Mouse (Mus musculus) layer of hippocampus, postnatal 36 days (tissue): ENCODE measurements around the gene Glmn. TPM values are rescaled to one million over a fixed set of nuclear protein-coding genes. Genes with fewer than 3 reads are reported as not detected.
A peak's percentile ranks its signal among the peaks of the same experiment; 100 is the strongest.

Source experiments
- DNase-seq, 2 experiments: peaks; one replicate each; pipeline ENCODE4 v3.0.0; 2022
- total RNA-seq, 2 experiments: library from RNA; stranded (reverse); gene quantifications; 2 replicates each; pipeline ENCODE4 v1.2.3; 2021

The Glmn gene
- total RNA-seq: 10 to 100 TPM; 18.2 to 18.4 TPM

DNA sequence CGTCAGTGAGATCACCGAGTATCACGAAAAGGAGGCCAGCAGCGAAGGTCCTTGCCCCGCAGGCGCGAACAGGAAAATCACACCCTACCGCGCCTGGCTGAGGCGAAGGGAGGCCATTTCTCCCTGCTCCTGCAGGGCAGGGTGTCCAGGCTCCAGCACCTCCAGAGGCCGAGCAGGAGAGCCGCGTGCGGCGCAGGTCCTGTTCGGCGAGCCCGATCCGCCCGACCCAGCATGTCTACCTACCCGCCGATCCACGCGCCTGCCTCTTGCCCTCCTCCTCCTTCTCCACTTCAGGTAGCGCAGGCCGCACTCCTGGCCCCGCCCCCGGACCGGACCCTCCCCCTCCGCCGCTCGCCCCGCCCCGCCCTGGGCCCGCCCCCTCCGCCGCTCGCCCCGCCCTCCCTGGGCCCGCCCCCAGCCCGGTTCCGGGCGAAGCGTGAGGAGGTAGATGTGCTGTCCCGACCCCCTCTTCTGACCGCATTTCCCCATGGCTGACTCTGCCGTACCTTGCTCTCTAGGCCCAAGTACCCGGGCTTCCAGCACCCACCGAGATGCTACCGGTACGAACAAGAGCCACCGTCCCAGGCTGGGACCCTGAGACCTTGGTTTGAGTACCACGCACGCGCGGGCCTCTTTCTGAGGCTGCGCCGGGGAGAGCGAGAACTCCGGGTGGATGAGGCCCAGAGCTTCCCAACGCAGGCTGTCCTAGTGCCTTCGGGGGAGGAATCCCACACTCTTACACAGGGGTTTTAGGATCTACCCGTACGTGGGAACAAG lies at the start of gene Glmn, which contains the start of gene Rpap2:
Gene Glmn (minus strand): TSS at position 588 of the 777 bp plus-strand sequence.
Gene Rpap2 (plus strand): TSS at position 73 of the 777 bp plus-strand sequence.
- peak; percentile 81 to 84 for DNase-seq

DNA sequence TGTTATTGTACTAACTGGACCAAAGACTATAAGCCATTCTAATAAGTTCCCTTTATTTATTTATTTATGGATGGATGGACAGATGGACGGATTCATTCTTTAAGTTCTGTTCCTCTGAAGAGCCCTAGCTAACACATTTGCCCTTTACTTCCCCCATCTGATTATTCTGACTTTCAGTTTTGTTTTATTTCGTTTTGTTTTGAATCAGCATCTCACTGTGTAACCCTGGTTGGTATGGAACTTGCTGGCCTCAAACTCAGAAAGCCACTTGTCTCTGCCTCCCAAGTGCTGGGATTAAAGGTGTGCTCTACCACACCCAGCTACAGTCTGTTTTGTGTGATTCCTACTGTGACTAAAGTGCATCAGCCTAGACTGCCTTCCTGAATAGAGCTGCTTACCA lies 48.2 kb upstream of the Glmn start:
- DNase-seq: no peak

DNA sequence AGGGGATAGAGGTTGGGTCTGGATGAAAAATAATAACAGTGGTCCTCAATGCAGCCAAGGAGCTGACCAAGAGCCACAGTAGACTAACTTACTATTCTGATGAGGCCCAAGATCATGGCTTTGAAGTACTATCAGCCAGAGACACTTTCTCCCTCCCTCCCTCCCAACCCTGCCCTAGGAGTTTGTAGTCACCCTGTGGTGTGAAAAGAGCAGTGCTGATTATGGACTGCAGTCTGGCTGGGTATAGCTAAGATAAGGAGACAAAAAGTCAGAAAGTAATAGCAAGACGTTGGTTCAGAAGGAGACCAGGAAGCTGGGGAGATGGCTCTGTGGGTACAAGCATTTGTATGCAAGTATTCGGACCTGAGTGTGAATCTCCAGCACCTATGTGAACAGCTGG lies 46.9 kb upstream of the Glmn start:
- no peak for DNase-seq

DNA sequence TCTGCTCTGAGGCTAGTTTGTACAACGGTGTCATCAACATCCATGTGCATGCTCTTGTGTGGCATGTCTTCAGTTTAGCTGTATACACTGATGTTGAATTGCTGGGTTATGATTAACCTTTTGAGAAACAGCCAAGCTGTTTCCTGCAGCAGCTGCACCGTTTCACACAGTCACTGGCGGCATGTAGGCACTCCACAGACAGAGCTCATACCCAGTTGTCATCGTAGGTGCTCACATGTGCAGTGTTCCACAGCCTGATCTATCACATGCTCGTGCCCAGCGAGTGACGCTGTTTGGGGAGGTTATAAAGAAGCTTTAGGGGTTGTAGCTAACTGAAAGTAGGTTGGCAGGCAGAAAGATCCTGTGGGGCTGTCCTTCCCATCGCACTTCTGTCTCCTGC lies 40.7 kb upstream of the Glmn start:
- DNase-seq: no peak

DNA sequence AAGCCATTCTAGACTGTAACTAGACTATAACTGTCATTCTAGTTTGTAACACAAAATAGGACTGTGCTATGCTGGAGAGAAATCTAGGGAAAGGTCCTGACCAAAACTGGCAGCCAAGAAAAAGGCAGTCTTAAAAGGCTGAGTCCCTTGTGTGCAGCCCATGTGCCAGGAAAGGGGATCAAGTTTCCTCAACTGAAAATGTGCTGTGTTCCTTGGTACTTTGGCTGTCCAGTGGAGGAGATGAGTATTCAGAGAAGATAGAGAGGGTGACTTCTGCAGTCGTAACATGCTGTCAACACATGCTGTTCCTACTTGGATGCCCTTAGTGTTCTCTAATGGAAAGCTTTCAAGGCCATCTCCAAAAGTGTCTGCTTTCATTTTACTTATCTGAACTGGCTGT lies 39.4 kb upstream of the Glmn start:
- DNase-seq: no peak

DNA sequence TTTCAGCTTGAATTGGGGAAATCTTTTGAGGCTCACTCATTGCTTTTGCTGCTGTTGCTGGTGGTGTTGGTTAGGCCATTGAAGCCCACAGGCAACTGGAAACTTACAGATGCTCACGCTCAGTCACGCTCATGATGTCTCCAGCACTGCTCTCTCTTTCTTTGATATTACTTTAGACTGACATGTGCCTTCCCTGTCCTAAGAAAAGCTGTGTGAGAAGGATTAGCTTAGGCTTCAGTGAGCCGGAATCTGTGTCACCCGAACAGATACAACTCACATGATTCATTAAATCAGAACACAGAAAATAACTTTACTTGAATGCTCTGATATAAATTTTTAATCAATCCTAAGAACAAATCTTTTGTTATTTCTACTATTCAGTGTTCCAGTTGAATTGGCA lies 36.0 kb upstream of the Glmn start:
- no peak for DNase-seq

DNA sequence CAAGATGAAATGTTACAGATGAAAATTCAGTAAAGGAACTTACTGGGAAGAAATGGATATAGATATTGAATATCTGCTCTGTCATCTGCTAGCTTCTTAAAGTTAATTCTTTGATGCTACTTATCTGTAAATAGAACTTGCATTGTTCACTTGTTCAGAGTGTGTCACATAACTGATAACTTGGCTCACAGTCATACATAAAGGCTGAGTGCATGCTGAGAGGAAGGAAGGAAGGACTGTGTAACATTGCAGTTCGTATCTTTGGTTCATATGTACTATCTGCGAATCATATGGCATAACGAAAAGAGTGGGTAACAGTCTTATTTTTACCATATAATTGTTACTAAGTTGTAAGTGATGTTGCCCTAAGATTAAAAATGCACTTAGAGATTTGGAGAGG lies 23.6 kb upstream of the Glmn start:
- no peak for DNase-seq

DNA sequence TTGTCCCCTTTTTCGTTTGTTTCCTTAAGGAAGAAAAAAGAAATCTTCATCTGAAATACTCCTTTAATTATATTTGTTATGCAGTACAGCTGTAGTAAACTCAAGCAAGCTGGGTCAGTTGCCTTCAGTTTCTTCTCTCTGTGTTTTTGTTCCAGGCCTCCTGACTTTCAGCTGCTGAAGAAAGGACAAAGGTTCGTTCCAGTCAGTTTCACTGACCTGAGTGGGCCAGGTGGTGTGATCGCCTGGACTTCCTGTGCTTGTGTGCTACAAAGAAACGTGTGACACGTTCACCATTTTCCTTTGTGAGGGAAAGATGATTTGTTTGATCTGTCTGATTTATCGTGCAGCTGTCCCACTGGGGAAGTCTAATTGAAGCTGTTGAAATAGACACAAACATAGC lies 20.3 kb upstream of the Glmn start:
- DNase-seq: no peak

DNA sequence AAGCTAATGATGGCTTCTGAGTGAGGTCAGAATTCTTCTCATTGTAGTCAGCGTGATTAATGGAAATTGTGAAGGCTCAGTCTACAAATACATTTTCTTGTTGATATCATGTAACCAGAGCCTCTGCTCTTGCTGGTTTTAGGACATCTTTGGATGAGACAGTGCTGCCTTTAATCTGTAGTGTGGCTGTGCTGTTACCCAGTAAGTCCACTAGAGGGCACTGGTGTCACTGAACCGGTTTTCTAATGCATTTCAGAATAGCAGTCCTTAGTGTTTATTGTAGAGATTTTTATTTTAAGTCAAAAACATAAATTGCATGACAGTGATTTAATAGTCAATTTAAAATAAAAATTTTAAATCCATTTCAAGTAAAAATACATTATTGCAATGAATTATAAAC lies 13.5 kb upstream of the Glmn start:
- peak; percentile 41 to 48 for DNase-seq

DNA sequence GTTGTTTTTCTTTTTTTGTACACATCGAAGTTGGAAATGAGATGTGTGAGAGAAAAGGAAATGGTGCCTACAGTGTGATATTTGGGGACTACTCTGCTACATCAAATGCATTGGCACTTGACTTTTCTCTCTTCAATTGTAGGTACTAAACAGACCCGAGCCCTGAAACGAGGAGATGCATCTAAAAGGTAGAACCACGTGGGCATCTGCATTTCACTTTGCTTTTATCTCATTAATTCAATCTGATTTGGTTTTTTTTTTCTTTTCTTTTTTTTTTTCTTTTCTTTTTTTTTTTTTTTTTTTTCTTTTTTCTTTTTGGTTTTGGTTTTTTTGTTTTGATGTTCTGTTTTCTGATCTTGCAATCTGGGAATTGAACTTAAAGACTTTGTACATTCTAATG lies 692 bp upstream of the Glmn start:
- no peak for DNase-seq

DNA sequence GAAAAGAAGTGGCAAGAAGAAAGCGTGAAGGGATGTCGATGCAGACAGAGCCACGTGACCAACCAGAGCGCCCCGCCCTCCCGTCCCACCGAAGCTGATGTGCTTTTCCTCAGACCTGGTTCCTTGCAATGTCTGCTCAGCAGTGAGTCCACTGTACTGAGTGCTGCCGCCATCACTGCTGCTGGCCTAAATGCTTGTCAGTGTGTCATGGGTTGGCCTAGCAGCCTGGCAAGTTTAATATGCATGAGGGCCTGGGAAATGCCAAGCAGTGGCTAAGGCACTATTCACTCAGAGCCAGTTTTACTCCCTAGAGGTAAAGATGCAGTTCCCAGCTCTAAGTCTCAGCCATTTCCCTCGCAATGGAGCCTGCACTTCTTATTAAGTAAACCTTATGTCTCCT lies 28.5 kb downstream of the Glmn start:
- no peak for DNase-seq

DNA sequence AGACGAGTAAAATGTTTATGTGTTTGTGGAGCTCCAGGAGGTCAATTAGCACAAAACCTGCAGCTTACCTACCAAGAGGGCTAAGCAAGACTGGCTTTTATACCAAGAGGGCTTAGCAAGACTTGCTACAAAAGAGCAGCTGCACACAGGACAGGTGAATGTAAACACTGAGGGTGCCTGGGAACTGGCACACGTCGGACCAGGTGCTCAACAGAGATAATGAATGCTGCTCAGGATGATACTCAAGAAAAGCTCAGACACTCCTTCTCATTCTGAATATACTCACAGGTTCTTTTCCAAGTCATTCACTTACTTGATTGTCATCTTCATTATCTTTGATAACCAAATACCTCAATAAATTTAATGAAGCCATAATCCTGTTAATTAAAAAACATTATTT lies 40.7 kb downstream of the Glmn start:
- DNase-seq: no peak

DNA sequence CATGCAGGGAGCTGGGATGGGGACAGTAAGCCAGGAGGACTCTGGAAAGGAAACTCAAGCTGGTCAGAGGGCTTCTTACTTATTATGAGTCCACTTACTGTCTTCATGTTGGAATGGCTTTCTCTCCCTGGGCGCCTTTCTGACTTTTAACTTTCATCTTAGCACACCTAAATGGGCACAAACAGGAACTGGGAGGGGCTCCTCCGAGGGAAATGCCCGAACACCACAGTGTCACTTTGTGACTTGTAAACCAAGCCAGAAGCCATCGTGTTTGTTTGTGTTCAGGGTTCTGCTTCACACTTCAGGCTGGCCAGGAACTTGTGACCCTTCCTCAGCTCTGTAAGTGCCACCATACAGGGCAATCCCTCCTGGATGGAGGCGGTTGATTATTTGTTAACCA lies 43.4 kb downstream of the Glmn start:
- no peak for DNase-seq

DNA sequence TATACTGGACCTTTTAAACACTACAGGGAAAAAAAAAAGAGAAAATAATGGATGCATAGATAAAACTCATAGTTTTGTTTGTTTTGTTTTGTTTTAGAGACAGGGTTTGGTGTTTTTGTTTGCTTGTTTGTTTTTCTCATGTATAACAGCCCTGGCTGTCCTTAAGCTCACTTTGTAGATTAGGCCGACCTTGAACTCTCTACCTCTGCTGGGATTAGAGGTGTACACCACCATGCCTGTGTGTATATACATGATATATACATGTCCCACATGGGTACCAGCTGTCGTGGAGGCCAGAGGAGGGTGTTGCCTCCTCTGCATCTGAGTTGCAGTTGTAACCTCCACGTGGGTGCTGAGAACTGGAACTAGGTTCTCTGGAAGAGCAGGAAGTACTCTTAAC lies 49.2 kb downstream of the Glmn start:
- DNase-seq: no peak

DNA sequence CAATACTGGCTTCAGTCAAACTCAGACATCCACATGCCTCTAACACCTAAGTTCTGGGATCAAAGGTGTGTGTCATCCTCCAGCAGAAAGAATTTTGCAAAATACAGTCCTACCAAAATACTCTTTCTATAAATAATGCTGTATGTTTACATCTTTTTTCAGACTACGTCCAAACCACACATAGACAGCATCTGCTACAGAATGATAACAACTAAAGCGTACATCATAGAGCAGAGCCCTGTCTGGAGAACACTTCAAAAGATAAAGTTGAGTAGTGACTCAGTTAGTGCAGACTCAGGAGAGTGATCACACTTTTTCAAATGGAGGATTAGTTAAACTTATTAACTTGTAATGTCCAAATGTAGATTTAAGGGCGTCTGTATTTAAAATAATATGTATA lies 49.7 kb downstream of the Glmn start:
- DNase-seq: no peak

DNA sequence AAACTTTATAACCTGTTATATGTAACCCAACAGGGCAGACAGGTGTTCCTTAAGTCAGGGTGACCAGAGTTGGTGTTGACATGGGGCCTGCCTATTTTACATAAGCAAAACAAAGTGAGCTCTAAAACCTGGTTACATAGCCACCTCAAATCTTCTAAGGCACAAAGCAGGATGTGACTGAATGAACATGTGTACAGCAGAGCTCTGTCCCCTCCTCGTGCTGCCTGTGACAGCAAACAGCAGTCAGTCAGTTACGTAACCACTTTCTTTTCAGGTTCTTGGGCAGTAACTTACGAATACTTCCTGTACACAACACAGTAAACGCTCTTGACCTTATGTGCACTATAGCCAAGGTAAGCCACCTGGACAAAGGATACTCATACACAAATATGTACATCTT lies 51.8 kb downstream of the Glmn start:
- DNase-seq: no peak

DNA sequence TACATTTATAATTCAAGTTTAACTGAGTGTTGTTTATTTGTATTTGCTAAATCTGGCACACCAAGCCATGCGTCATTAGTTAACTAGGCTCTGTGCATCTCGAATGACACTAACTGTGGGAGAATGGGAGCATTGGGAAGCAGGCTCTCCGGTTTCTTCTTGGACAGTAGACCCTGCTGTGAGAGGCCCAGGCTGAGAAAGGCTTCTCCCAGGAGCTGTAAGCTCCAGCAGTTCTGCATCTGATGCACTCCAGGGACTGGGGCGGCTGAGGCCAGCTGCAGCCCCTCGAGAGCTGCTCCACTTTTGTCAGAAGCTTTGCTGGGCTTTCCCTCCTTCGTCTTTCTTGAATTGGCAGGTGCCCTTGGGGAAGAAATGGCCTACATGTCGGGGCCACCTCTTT lies 56.0 kb downstream of the Glmn start:
- no peak for DNase-seq

DNA sequence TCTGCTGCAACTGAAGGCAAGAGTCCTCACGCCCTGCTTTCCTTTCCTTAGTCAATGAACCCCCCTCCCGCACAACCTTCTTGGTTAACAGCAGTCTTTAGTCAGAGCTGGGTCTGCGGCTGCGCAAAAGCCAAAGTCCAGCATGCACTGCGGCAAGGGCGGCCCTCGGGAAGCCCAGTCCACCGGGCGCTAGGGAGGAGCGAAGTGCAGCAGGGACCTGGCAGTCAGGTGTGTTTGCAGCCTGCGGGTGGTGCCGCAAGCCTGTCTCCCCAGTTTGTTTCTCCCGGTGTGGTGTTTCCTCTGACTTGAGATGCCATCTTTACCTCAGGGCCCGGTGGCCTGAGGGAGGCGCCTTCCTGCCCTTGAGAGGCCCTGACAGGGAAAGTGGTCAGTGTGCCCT lies 63.1 kb downstream of the Glmn start, which contains the start of gene 1700028K03Rik:
Gene 1700028K03Rik (plus strand): TSS at position 129 of the 400 bp plus-strand sequence.
- no peak for DNase-seq

DNA sequence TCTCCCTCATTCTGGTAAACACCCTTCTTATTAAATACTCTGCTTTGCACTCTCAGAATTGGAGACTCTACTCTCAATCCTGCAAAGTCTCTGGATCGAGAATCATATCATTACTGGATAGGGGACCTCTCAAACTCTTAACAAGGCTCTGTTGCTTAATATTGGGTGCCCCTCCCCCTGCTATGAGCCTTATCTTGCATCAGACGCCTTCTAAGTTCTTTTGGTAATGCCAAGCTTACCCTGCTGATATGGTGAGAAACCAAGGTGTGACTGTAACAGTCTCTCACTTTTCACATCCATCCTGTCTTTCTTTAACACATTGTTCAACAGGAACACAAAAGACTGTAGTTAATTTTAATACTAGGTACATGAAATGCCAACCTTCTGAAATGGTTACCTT lies 64.1 kb downstream of the Glmn start:
- no peak for DNase-seq

DNA sequence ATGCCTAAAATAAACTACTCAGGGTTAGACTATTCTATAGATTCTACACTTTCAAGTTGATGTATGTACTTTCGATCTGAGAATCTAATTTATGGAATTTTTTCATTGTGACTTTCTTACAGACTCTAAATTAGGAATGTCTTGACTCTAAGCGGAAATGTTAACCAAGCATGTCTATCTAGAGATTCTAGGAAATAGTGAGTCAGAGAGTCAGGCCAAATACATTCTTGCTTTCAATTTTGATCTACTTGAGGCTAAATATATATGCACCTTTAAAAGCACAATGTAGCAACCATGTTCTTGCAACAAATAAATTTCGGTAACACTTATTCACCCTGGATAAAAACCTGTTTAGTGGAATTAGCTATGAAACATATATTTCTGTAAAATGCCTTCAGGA lies 68.8 kb downstream of the Glmn start:
- DNase-seq: no peak

DNA sequence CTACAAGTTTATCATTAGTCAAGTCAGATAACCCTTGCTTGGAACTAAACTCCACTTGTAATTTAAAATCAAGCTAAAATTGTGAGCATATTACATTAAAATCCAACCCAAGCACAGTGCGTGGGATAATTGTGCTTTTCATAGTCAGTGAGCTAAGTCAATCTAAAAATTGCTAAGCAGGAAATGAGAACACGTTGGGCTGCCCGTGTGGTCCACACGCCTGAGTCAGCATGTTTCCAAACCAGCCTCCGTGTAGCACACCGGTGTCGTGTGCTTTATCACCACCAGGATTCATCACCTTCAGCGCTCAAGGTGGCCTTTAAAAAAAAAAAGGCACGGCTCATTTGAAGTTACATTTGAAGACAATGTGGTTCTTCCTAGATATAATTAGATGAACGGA lies 73.4 kb downstream of the Glmn start:
- no peak for DNase-seq

DNA sequence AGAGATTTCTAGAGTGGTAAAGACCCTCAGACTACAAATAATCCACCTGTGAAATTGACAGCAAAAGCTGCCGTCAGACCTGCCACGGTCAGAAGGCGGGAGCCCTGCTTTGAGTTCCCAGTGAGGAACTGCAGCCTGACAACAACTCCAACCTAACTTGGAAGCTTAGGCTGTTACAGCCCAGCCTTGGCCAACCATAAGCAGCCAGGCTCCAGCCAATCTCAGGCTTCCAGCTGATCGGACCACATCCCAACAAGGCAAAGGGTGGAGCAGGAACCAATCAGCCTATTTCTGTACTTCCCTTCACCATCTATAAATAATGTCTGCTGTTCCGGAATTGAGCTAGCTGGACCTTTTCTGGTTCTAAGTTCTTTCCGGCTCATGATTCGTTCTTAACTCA lies 75.8 kb downstream of the Glmn start:
- no peak for DNase-seq

DNA sequence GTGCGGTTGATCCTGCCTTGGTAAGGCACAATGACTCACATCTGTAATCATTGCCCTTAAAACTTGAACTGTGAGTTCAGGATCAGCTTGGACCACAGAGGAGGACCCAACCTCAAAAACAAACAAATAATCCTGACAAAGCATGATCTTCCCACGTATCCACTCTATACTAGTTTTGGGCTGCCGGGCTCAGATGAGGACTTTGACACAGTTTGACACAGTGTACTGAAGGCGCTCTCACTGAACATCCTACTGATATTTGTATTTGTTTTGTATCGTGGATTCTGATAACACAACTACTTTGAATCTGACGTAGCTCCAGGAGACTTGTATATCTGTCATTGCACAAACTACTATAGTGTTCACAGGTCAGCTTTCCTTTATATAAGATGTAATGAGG lies 76.3 kb downstream of the Glmn start:
- DNase-seq: no peak

DNA sequence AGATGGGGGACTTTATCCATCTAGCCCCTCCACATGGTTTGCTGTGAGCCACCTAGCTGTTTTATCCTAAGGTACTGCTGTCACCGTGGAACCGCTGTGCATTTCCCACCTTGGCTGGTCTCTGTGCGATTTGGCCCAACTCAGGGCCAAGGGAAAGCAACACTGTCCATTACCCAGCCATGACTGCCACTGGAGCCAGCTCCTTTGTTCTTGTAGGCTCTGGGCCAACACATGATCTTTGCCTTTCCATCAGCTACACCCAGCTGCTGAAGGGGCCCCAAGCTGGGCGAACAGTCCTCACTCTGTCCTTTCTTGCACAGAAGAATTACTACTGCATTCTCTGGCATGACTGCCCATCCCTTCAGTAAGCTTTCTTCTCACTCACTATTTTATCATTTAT lies 79.1 kb downstream of the Glmn start:
- DNase-seq: no peak

DNA sequence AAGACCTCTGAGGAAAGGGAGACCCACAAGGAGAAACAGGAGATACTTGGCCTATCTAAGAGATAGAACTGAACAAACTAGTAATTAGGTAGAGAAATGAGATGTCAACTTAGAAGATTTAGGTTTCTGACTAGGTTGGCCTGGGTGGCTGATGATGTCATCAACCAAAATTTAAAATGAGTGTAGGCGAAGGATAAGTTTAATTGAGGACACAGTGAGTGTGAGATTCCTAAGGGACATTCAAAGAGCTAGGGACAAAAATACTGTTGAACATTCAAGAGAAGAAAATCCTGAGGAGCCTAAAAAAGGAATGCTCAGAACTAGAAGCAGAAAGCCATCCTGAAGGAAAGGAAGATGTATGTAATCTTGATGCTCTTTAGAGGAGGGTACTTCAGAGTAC lies 81.6 kb downstream of the Glmn start:
- no peak for DNase-seq
